Mouse (Mus musculus) spleen, adult 2 months (tissue): Measurements from ENCODE around the gene Ppil1.

Source experiments
- CTCF ChIP-seq: fragments of 200-500 bp; IDR thresholded peaks from 2 replicates; pipeline ENCODE4 v1.5.1; 2011; ENCODE audit warnings: mild to moderate bottlenecking, inconsistent platforms; ENCODE audit not compliant: insufficient read depth, insufficient read length, insufficient replicate concordance; ENCODE audit errors: extremely low read depth
- POLR2A ChIP-seq: fragments of 200-500 bp; IDR thresholded peaks from 2 replicates; pipeline ENCODE4 v1.6.1; 2011; ENCODE audit warnings: low read depth, low read length, inconsistent platforms

GRCm38 (mm10) chr17:29310056-29310623 lies 46.2 kb upstream of the Ppil1 start:
- TF ChIP-seq POLR2A (no peak), CTCF (no peak)
